Mouse (Mus musculus) macrophage (primary cell): ENCODE measurements around the gene Cdh22. TPM values are rescaled to one million over a fixed set of nuclear protein-coding genes. Genes with fewer than 3 reads are reported as not detected.

Source experiments
- H3K27ac ChIP-seq: fragments of 350-480 bp; formaldehyde crosslinking; 2 replicates; pipeline ENCODE4 v1.9.0; 2021
- H3K36me3 ChIP-seq: fragments of 350-480 bp; formaldehyde crosslinking; 2 replicates; pipeline ENCODE4 v1.9.0; 2021; ENCODE audit errors: inconsistent target
- H3K4me3 ChIP-seq: fragments of 350-480 bp; formaldehyde crosslinking; 2 replicates; pipeline ENCODE4 v1.9.0; 2021; ENCODE audit errors: inconsistent target
- H3K79me2 ChIP-seq: fragments of 350-480 bp; formaldehyde crosslinking; 2 replicates; pipeline ENCODE4 v1.9.0; 2021; ENCODE audit errors: inconsistent target
- WGBS: methylation state at CpG from one replicate; pipeline ENCODE4 v1.1.7; 2026; ENCODE audit warnings: inconsistent platforms; ENCODE audit not compliant: missing documents; 5-methylcytosine and 5-hydroxymethylcytosine counted together
- polyA plus RNA-seq: library from polyadenylated mRNA; stranded (reverse); fragments of 250-400 nt; gene quantifications from 3 replicates; pipeline ENCODE4 v1.2.4, GENCODE M21; 2018; ENCODE audit warnings: inconsistent platforms

Gene Cdh22
- polyA plus RNA-seq, 1 experiment from 2014 or later = not detected

- Histone ChIP-seq H3K36me3 (no peaks in the 10 kb centered on the region), H3K79me2 (no peaks in the 10 kb centered on the region), H3K4me3 (no peak overlapping the region), H3K27ac (no peak overlapping the region)
- WGBS = 79% methylated on average over 10 of the region's 10 CpGs
These were observed 107.6 kb downstream of the Cdh22 start for GRCm38 (mm10) chr2:165126896-165127562.

GRCm38 (mm10) chr2:165121206-165121840 is 113.3 kb downstream of the Cdh22 start:
- Histone ChIP-seq H3K36me3 (no peaks in the 10 kb centered on the region), H3K27ac (no peak overlapping the region), H3K79me2 (no peaks in the 10 kb centered on the region), H3K4me3 (no peak overlapping the region)
- 30% methylated on average over 10 of the region's 10 CpGs for WGBS

GRCm38 (mm10) chr2:165120765-165121164 is 113.9 kb downstream of the Cdh22 start:
- WGBS = 80% methylated on average over 9 of the region's 9 CpGs

GRCm38 (mm10) chr2:165113733-165114132 is 120.9 kb downstream of the Cdh22 start:
- Histone ChIP-seq H3K27ac (no peak overlapping the region), H3K4me3 (no peak overlapping the region), H3K36me3 (no peaks in the 10 kb centered on the region), H3K79me2 (no peaks in the 10 kb centered on the region)
- WGBS = 31% methylated on average over 11 of the region's 11 CpGs

More at GRCm38 (mm10) chr2:165120765-165121164, 113.9 kb downstream of the Cdh22 start:
- Histone ChIP-seq H3K27ac (no peak overlapping the region), H3K36me3 (no peaks in the 10 kb centered on the region), H3K4me3 (no peak overlapping the region), H3K79me2 (no peaks in the 10 kb centered on the region)

- Histone ChIP-seq H3K36me3 (no peaks in the 10 kb centered on the region), H3K79me2 (no peaks in the 10 kb centered on the region), H3K4me3 (no peak overlapping the region), H3K27ac (no peak overlapping the region)
- WGBS = 1% methylated on average over 53 of the region's 54 CpGs
These were observed 122.5 kb downstream of the Cdh22 start for GRCm38 (mm10) chr2:165112149-165112548.

- no peak overlapping the region for H3K4me3 ChIP-seq
- H3K79me2 ChIP-seq = no peaks in the 10 kb centered on the region
- 33% methylated on average over 18 of the region's 18 CpGs for WGBS
- no peaks in the 10 kb centered on the region for H3K36me3 ChIP-seq
- no peak overlapping the region for H3K27ac ChIP-seq
These were observed 128.1 kb downstream of the Cdh22 start for GRCm38 (mm10) chr2:165106585-165106984.

- Histone ChIP-seq H3K79me2 (no peaks in the 10 kb centered on the region), H3K4me3 (no peak overlapping the region), H3K27ac (no peak overlapping the region), H3K36me3 (no peaks in the 10 kb centered on the region)
- 81% methylated on average over 15 of the region's 16 CpGs for WGBS
These were observed 129.1 kb downstream of the Cdh22 start for GRCm38 (mm10) chr2:165105513-165106079.

GRCm38 (mm10) chr2:165102920-165103319 is 131.7 kb downstream of the Cdh22 start:
- Histone ChIP-seq H3K27ac (no peak overlapping the region), H3K4me3 (no peak overlapping the region), H3K79me2 (no peaks in the 10 kb centered on the region), H3K36me3 (no peaks in the 10 kb centered on the region)
- 42% methylated on average over 3 of the region's 3 CpGs for WGBS

GRCm38 (mm10) chr2:165100749-165101148 is 133.9 kb downstream of the Cdh22 start:
- no peaks in the 10 kb centered on the region for H3K79me2 ChIP-seq
- 11% methylated on average over 6 of the region's 6 CpGs for WGBS
- no peaks in the 10 kb centered on the region for H3K36me3 ChIP-seq
- no peak overlapping the region for H3K4me3 ChIP-seq
- no peak overlapping the region for H3K27ac ChIP-seq

- 76% methylated on average over 3 of the region's 3 CpGs for WGBS
- H3K27ac ChIP-seq = no peak overlapping the region
- H3K4me3 ChIP-seq = no peak overlapping the region
- H3K79me2 ChIP-seq = no peaks in the 10 kb centered on the region
- no peaks in the 10 kb centered on the region for H3K36me3 ChIP-seq
These were observed 135.8 kb downstream of the Cdh22 start for GRCm38 (mm10) chr2:165098861-165099260.

- Histone ChIP-seq H3K36me3 (no peaks in the 10 kb centered on the region), H3K27ac (no peak overlapping the region), H3K4me3 (no peak overlapping the region), H3K79me2 (no peaks in the 10 kb centered on the region)
- WGBS = 33% methylated on average over 10 of the region's 10 CpGs
These were observed 138.3 kb downstream of the Cdh22 start for GRCm38 (mm10) chr2:165096367-165096766.

GRCm38 (mm10) chr2:165092393-165092792 is 142.3 kb downstream of the Cdh22 start:
- no peaks in the 10 kb centered on the region for H3K36me3 ChIP-seq
- H3K4me3 ChIP-seq = no peak overlapping the region
- H3K79me2 ChIP-seq = no peaks in the 10 kb centered on the region
- no peak overlapping the region for H3K27ac ChIP-seq
- 80% methylated on average over 6 of the region's 7 CpGs for WGBS

GRCm38 (mm10) chr2:165091433-165091965 is 143.2 kb downstream of the Cdh22 start:
- no peaks in the 10 kb centered on the region for H3K36me3 ChIP-seq
- no peak overlapping the region for H3K4me3 ChIP-seq
- H3K79me2 ChIP-seq = no peaks in the 10 kb centered on the region
- no peak overlapping the region for H3K27ac ChIP-seq
- 87% methylated on average over 8 of the region's 8 CpGs for WGBS

GRCm38 (mm10) chr2:165090650-165091049 is 144.0 kb downstream of the Cdh22 start, which contains the start of gene 1700025C18Rik:
1700025C18Rik (minus strand) TSS chr2:165090750.
- H3K4me3 ChIP-seq = no peak within 1 kb of the TSS
- 71% methylated on average over 2 of the region's 2 CpGs for WGBS
- H3K79me2 ChIP-seq = no peaks in the 10 kb centered on the region
- H3K36me3 ChIP-seq = no peaks in the 10 kb centered on the region
- no peak within 1 kb of the TSS for H3K27ac ChIP-seq

GRCm38 (mm10) chr2:165089470-165089869 is 145.2 kb downstream of the Cdh22 start:
- Histone ChIP-seq H3K79me2 (no peaks in the 10 kb centered on the region), H3K36me3 (no peaks in the 10 kb centered on the region), H3K27ac (no peak overlapping the region), H3K4me3 (no peak overlapping the region)
- WGBS = 51% methylated on average over 14 of the region's 14 CpGs
